Mouse (Mus musculus): ENCODE measurements at regions not wholly inside any gene's neighbourhood (a gene's known extent, or its start where the extent isn't known, plus 50 kb on each side); places are given as distances from the start of the nearest gene placed in this dataset.

DNA sequence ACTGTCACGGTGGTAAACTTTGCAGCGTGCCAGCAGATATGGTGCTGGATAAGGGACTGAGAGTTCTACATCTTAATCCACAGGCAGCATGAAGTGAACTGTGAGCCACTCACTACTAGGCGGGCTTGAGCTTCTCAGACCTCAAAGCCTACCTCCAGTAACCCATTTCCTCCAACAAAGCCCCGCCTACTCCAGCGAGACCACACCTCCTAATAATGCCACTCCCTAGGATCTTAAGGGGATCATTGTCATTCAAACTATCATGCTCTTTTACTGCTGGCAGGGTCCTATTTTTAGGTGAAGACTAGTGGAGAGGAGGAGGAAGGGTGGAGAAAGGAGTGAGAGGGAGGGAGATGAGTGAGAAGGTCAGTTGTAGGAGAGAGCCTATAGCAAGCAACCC is 122.0 kb downstream of the Mycn start:
- no peak for DNase-seq (ENCODE audit: low read depth)

GRCm38 (mm10) chr12:12814693-12815092 is 127.0 kb downstream of the Mycn start:
- DNase-seq (ENCODE audit: low read depth), result no peak

DNA sequence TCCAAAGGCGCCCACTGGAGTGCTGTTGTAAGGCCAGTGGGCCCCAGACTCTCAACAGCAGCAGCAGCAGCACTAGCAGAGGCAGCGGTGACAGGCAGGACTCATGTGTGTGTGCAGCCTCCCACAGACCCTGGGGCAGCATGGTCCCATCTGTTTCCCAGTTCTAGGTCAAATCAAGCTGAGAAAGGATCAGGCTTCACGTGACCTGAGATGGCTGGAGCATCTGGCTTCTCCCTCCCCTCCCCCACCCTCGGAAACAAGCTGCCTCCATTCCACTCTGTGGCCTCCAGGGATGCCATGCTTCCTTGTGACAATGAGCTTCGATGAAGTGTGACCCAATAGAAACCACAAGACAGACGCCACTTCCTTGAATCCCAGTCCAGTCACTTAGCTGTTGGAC is 128.8 kb downstream of the Mycn start:
- no peak for DNase-seq (ENCODE audit: low read depth)

DNA sequence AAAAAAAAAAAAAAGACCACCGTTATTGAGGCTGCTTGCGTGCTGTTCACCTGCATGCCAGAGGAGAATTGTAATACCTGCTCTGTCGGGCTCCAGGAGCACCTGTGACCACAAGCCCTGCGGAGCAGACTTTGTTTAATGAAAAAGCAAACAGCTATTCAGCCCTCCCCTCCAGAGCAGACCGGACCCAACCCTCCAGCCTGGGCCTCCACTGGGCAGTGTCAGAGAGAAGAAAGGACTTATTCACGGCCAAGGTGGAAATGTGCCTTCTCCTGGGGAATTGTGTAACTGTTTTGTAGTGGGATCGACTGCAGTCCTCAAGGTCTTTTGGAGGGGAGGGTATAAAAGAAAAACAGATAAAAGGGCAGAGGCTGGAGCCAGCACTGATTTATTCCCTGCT is 130.8 kb downstream of the Mycn start:
- no peak for DNase-seq (ENCODE audit: low read depth)

- no peak for DNase-seq (ENCODE audit: low read depth)
These were observed 131.4 kb downstream of the Mycn start for GRCm38 (mm10) chr12:12810159-12810885.

- no peak for DNase-seq (ENCODE audit: low read depth)
These were observed 133.6 kb downstream of the Mycn start for GRCm38 (mm10) chr12:12808120-12808519.

- DNase-seq (ENCODE audit: low read depth), result no peak
These were observed 138.1 kb downstream of the Mycn start for GRCm38 (mm10) chr12:12803602-12804001.

- no peak for DNase-seq (ENCODE audit: low read depth)
These were observed 139.3 kb downstream of the Mycn start for GRCm38 (mm10) chr12:12802396-12802795.

DNA sequence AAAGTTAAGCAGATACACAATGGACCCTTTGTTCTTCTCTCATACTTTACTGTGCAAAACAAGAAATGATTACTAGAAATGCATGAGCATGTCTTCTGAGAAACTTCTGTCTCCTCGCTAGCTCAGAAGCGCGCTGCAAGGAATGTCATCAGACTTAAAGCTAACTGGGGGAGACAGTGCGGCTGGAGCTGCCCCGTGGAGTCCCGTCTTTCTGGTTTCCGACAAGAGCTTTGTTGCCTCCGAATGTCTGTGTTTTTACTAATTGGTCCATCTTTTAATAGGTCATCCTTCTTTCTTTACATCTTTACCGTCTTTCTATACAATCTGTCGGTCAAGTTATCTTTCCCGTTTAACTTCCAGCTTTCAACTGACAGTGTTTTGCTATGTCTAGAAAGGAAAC is 140.0 kb downstream of the Mycn start:
- DNase-seq (ENCODE audit: low read depth), result no peak

DNA sequence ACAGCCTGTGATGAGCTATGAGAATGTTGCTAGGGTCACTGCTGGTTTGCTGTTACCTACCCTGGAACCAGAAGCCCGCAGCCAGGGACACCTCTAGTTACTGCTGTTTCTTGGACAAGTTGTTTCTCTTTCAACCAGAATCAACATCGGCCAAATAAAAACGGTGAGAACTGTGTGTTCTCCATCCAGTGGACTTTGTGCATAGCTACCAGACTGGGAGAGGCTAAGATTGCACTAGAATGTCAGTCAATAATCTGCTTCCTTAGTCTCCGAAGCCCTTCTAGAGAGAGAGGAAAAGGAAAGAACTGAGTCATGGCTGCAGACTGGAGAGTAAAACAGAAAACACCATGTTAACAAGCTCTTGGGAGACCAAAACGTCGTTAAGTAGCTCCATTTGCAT is 141.6 kb downstream of the Mycn start:
- no peak for DNase-seq (ENCODE audit: low read depth)

DNA sequence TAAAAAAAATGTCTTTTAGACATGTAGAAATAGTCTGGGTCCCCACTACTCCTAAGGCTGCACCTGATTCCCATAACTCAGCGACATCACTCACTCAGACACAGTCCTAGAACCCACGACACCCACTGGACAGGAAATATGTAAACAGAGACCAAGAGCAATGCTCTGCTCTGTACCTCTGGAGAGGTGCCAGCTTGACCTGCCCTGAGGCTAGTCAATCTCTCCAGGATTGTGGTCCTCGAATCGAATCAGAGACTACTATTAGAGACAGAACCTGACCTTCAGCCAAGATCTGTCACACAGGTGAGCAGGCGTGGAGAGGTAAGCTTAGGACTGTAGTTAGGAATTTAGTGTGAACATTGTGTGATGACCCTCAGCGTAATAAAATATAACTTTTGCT is 152.7 kb downstream of the Mycn start:
- no peak for DNase-seq (ENCODE audit: low read depth)

DNA sequence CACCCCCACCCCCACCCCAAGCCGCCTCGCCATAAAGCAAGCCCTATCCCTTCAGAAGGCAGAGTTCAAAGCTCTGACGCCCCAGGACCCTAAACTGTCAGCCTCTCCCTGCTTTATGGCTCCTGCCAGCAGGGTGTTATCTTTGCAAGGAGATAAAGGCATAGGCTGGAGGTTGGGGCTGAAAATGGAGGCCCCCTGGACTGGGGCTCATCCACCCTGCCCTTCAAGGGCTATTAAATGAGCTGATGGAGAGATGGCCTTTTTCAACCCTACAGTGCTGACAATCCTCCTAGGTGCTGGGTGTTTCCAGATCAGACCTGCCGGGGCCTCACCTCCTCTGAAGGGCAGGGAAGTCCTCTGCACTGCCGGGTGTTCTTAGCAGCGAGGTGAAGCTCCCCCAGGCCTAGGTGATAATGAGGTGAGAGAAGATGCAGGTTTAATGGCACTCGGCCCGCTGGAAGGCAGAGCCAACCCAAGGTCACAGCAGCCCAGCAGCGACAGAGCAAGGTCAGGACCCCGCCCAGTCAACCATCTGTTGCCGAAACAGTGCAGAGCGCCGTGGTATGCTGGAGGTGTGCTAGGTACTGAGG is 153.4 kb downstream of the Mycn start:
- no peak for DNase-seq (ENCODE audit: low read depth)

- no peak for DNase-seq (ENCODE audit: low read depth)
These were observed 154.0 kb downstream of the Mycn start for GRCm38 (mm10) chr12:12787608-12788262.

- DNase-seq (ENCODE audit: low read depth), result no peak
These were observed 154.6 kb downstream of the Mycn start for GRCm38 (mm10) chr12:12787161-12787560.

- DNase-seq (ENCODE audit: low read depth), result no peak
These were observed 157.8 kb downstream of the Mycn start for GRCm38 (mm10) chr12:12783699-12784605.

- peak; percentile 4 for DNase-seq (ENCODE audit: low read depth)
These were observed 160.2 kb downstream of the Mycn start for GRCm38 (mm10) chr12:12781526-12781925.

GRCm38 (mm10) chr12:12778563-12779256 is 163.0 kb downstream of the Mycn start:
- no peak for DNase-seq (ENCODE audit: low read depth)

GRCm38 (mm10) chr12:12777422-12777821 is 164.3 kb downstream of the Mycn start:
- DNase-seq (ENCODE audit: low read depth), result no peak

DNA sequence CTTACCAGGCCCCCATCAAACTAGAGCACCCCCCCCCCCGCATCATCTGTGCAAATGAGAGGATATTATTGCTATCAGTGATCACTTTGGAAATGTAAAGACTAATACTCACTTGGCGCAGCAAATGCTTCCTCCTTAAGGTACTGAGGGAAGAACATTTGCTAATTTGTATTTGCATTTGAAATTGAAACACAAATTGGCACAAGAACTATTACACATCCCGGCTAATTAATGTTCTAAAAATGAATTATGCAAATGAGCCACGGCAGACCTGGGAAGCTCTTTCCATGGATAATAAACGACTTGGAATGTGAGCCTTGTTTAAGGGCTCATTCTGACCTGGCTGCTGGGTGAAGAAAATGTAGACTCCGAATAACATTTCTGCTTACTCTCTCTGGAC is 164.9 kb downstream of the Mycn start:
- no peak for DNase-seq (ENCODE audit: low read depth)

DNA sequence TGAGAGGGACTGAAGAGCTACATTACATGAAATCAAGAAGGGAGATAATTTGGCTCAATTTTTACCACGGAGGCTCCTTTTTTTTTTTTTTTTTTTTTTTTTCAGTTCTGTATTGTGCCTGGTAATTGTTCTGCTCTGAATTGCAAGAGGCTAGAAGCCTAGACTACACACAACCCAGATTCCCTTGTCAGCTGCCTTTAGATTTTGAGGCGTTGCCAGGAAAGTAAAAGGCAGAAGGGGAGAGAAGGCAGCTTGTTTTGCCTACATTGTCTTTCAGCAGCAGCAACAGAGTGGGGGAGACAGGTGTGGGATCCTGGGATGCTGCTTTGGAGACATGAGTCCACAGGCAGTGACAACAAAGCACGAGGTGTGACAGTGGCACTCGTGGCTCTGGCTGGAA is 170.7 kb downstream of the Mycn start:
- DNase-seq (ENCODE audit: low read depth), result no peak

DNA sequence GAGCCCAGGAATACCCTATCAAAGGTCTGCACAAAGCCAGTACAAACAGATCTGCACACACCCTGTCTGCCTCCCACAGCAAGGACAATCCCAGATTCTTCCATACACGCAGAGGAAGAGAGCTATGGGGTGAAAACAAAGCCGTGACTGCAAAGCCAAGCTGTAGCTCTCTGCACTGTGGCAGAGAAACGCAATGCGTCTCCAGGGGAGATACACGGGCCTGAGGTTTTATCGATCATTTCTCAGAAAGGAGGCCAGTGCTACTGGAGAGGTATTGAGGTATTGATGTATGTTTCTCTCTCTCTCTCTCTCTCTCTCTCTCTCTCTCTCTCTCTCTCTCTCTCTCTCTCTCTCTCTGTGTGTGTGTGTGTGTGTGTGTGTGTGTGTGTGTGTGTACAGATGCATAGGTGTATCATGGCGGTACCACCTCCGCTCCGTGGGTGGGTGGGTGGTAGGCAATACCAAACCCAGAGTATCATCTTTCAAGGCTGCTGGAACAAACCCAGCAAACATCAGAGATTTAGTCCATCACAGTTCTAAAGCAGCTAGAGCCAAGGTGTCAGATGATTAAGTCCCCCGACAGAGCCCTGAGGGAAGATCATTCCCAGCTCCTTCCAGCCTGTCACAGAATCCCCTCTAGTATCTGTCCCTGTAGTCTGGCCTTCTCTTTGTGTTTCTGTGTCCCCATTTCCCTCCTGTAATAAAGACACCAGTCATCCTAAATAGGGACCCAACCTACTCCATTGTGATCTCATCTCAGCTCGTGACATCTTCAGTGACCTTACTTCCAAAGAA is 175.0 kb downstream of the Mycn start:
- DNase-seq (ENCODE audit: low read depth), result no peak
